Mouse (Mus musculus) activated CD4-positive, CD25-positive, alpha-beta regulatory T cell, adult 4 months (primary cell): ENCODE results near the gene Ssr4. TPM values are rescaled to one million over a fixed set of nuclear protein-coding genes. Genes with fewer than 3 reads are reported as not detected.

Source experiments
- ATAC-seq: one replicate; pipeline ENCODE4 v1.8.0; 2017
- polyA plus RNA-seq, 2 experiments: library from polyadenylated mRNA; unstranded; fragments of 100-300 nt; shearing (Covaris generic); gene quantifications; one replicate each; pipeline ENCODE4 v1.2.1; 2017

The Ssr4 gene
- polyA plus RNA-seq, 2 experiments from 2014 or later, result 233 to 244 TPM

- no peak for ATAC-seq
Observed at GRCm38 (mm10) chrX:73816596-73817314, 29.9 kb downstream of the Ssr4 start.

GRCm38 (mm10) chrX:73823747-73824146, 36.9 kb downstream of the Ssr4 start:
- no peak for ATAC-seq

- ATAC-seq, result no peak
Observed at GRCm38 (mm10) chrX:73824185-73825151, 37.6 kb downstream of the Ssr4 start, which contains the start of gene Pdzd4. Pdzd4 (minus strand) TSS chrX:73824969.

- no peak for ATAC-seq
Observed at GRCm38 (mm10) chrX:73835731-73836130, 48.9 kb downstream of the Ssr4 start.

GRCm38 (mm10) chrX:73836691-73837090, 49.9 kb downstream of the Ssr4 start:
- no peak for ATAC-seq

Other genes with a start within 250 kb of the Ssr4 start
- under 1 TPM in 1 of 2 experiments, not detected in 1; 0.23 TPM for gene Dusp9, start 147.6 kb upstream of the Ssr4 start, polyA plus RNA-seq
- gene Pnck, start 126.9 kb upstream of the Ssr4 start, polyA plus RNA-seq, result 1 to 10 TPM in 1 of 2 experiments, not detected in 1; 1.8 TPM
- under 1 TPM; 0.36 to 0.61 TPM for gene Slc6a8, start 113.9 kb upstream of the Ssr4 start, polyA plus RNA-seq
- 100 to 1,000 TPM; 270 to 336 TPM for gene Bcap31, start 70.9 kb upstream of the Ssr4 start, polyA plus RNA-seq
- gene Abcd1, start 70.4 kb upstream of the Ssr4 start, polyA plus RNA-seq, result 10 to 100 TPM; 22.3 to 34.1 TPM
- not detected for gene Plxnb3, start 29.9 kb upstream of the Ssr4 start, polyA plus RNA-seq
- 1 to 10 TPM in 1 of 2 experiments, not detected in 1; 1.7 TPM for gene Srpk3, start 12.6 kb upstream of the Ssr4 start, polyA plus RNA-seq
- gene Idh3g, start 131 bp upstream of the Ssr4 start, polyA plus RNA-seq, result 100 to 1,000 TPM; 167 to 173 TPM
- under 1 TPM; 0.11 to 0.13 TPM for gene Pdzd4, start 37.9 kb downstream of the Ssr4 start, polyA plus RNA-seq
- gene Avpr2, start 105.1 kb downstream of the Ssr4 start, polyA plus RNA-seq, result 1 to 10 TPM; 1.8 to 2.7 TPM
- 1 to 10 TPM; 8.8 to 9.8 TPM for gene L1cam, start 109.1 kb downstream of the Ssr4 start, polyA plus RNA-seq
- 100 to 1,000 TPM; 116 to 144 TPM for gene Arhgap4, start 134.8 kb downstream of the Ssr4 start, polyA plus RNA-seq
- 100 to 1,000 TPM; 185 to 192 TPM for gene Naa10, start 134.9 kb downstream of the Ssr4 start, polyA plus RNA-seq
- 1 to 10 TPM; 5.2 to 5.8 TPM for gene Renbp, start 143.8 kb downstream of the Ssr4 start, polyA plus RNA-seq
- gene Hcfc1, start 179.3 kb downstream of the Ssr4 start, polyA plus RNA-seq, result 10 to 100 TPM; 26.8 to 36.6 TPM
- 10 to 100 TPM; 22.5 to 26.5 TPM for gene Irak1, start 236.9 kb downstream of the Ssr4 start, polyA plus RNA-seq